Mouse (Mus musculus) forebrain, embryonic 13.5 days (tissue): ENCODE measurements at regions not wholly inside any gene's neighbourhood (a gene's known extent, or its start where the extent isn't known, plus 50 kb on each side); places are given as distances from the start of the nearest gene placed in this dataset.
A peak's percentile ranks its signal among the peaks of the same experiment; 100 is the strongest.

Experiments used
- ATAC-seq: fragments of 200-750 bp; cut with Nextera tagmentation; 2 replicates; pipeline ENCODE4 v1.8.0; 2017
- H3K27ac ChIP-seq: fragments of 300-500 bp; sonication (generic); 2 replicates; pipeline ENCODE4 v1.5.1; 2015; ENCODE audit warnings: inconsistent platforms, mild to moderate bottlenecking, moderate library complexity
- H3K27me3 ChIP-seq: fragments of 300-500 bp; sonication (generic); 2 replicates; pipeline ENCODE4 v1.6.1; 2015; ENCODE audit warnings: mild to moderate bottlenecking, inconsistent platforms
- H3K36me3 ChIP-seq: fragments of 300-500 bp; sonication (generic); 2 replicates; pipeline ENCODE4 v1.6.1; 2015; ENCODE audit warnings: mild to moderate bottlenecking, inconsistent platforms; ENCODE audit not compliant: poor library complexity, severe bottlenecking
- H3K4me1 ChIP-seq: fragments of 300-500 bp; sonication (generic); 2 replicates; pipeline ENCODE4 v1.6.1; 2015; ENCODE audit warnings: inconsistent platforms
- H3K4me2 ChIP-seq: fragments of 300-500 bp; sonication (generic); 2 replicates; pipeline ENCODE4 v1.6.1; 2015; ENCODE audit warnings: inconsistent platforms, mild to moderate bottlenecking, moderate library complexity
- H3K4me3 ChIP-seq: fragments of 300-500 bp; sonication (generic); 2 replicates; pipeline ENCODE4 v1.5.1; 2015; ENCODE audit warnings: mild to moderate bottlenecking, inconsistent platforms
- H3K9ac ChIP-seq: fragments of 300-500 bp; sonication (generic); 2 replicates; pipeline ENCODE4 v1.6.1; 2015; ENCODE audit warnings: mild to moderate bottlenecking, inconsistent platforms
- H3K9me3 ChIP-seq: fragments of 300-500 bp; sonication (generic); replicated peaks from 2 replicates; pipeline ENCODE4 v1.6.1; 2016; ENCODE audit warnings: inconsistent platforms
- WGBS: fragments of 180-500 bp; shearing (Covaris S2); methylation state at CpG from one replicate; pipeline ENCODE4 v1.1.7; 2015; 5-methylcytosine and 5-hydroxymethylcytosine counted together

GRCm38 (mm10) chr10:122386748-122387147 lies 61.6 kb upstream of the Avpr1a start:
- Histone ChIP-seq H3K4me1 (no peaks in the 10 kb centered on the region), H3K4me2 (no peak overlapping the region), H3K27ac (no peak overlapping the region), H3K36me3 (no peaks in the 10 kb centered on the region), H3K4me3 (no peak overlapping the region), H3K9me3 (no peaks in the 10 kb centered on the region), H3K27me3 (no peaks in the 10 kb centered on the region), H3K9ac (no peak overlapping the region)
- ATAC-seq = no peak
- 90% methylated on average over 3 of the region's 3 CpGs for WGBS

DNA sequence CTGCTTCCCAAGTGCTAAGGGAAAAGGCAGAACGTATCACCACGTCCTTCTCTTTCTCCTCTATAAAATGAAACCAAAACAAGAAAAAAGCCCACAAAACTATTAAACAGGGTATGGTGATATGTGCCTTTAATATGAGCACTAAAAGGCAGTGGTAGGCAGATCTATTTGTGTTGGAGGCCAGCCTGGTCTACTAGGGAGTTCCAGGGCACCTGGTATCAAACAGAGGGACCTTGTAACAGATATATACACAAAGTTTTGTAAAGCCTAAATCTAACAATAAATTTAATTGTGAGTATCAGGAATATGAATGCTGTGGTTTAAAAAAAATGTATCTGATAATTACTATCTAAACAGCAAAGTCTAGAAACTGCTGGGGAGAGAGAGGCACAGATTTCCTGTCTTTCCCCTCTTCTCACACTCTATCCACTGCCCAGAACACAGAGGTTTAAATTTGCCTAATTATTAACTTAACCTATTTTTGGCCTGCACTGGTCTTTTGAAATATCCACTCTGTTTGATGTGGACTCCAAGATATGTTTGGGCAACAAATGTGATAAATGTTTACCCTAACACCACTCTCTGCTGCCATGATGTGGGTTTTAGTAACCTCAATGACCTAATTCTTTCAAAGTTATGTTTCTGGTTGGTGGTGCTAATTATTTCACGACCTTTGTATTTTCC lies 68.5 kb upstream of the Avpr1a start:
- Histone ChIP-seq H3K4me2 (no peak overlapping the region), H3K4me3 (no peak overlapping the region), H3K27me3 (no peaks in the 10 kb centered on the region), H3K9me3 (no peaks in the 10 kb centered on the region), H3K27ac (no peak overlapping the region), H3K36me3 (no peaks in the 10 kb centered on the region), H3K4me1 (no peaks in the 10 kb centered on the region), H3K9ac (no peak overlapping the region)
- no peak for ATAC-seq
- WGBS = 90% methylated on average over 3 of the region's 3 CpGs

- H3K36me3 ChIP-seq = no peaks in the 10 kb centered on the region
- no peaks in the 10 kb centered on the region for H3K9me3 ChIP-seq
- no peak overlapping the region for H3K4me2 ChIP-seq
- H3K4me3 ChIP-seq = no peak overlapping the region
- no peak for ATAC-seq
- no peak overlapping the region for H3K9ac ChIP-seq
- H3K27me3 ChIP-seq = no peaks in the 10 kb centered on the region
- WGBS = 95% methylated on average over 9 of the region's 9 CpGs
- H3K4me1 ChIP-seq = no peaks in the 10 kb centered on the region
- H3K27ac ChIP-seq = no peak overlapping the region
Measured at GRCm38 (mm10) chr10:122343291-122343690, 105.0 kb upstream of the Avpr1a start.

GRCm38 (mm10) chr10:122342356-122342755 lies 105.9 kb upstream of the Avpr1a start:
- no peak for ATAC-seq
- no peaks in the 10 kb centered on the region for H3K36me3 ChIP-seq
- H3K27me3 ChIP-seq = no peaks in the 10 kb centered on the region
- 88% methylated on average over 12 of the region's 12 CpGs for WGBS
- no peaks in the 10 kb centered on the region for H3K4me1 ChIP-seq
- H3K9me3 ChIP-seq = no peaks in the 10 kb centered on the region
- no peak overlapping the region for H3K9ac ChIP-seq
- H3K27ac ChIP-seq = no peak overlapping the region
- H3K4me3 ChIP-seq = no peak overlapping the region
- H3K4me2 ChIP-seq = no peak overlapping the region

DNA sequence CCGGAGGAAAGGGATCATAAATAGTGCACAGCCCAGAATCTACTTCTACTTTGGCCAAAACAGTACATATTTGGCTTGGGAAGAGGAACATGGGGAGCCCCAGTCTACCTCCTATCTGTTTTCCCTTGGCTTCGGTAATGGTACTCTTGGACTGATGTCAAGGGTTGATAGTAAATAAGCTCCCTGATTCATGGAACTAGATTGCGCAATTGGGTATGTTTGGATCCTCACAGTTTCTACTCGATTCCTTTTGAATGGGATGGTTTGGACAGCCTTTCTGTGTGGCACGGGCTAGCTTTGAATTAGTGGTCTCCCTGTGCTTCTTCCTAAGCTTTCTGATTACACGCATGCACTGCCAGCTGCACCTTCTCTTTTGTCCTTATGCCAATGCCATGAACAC lies 121.4 kb upstream of the Avpr1a start:
- Histone ChIP-seq H3K27me3 (no peaks in the 10 kb centered on the region), H3K4me2 (no peak overlapping the region), H3K4me1 (no peaks in the 10 kb centered on the region), H3K4me3 (no peak overlapping the region), H3K36me3 (no peaks in the 10 kb centered on the region), H3K9me3 (no peaks in the 10 kb centered on the region), H3K9ac (no peak overlapping the region), H3K27ac (no peak overlapping the region)
- WGBS = 91% methylated on average over 6 of the region's 6 CpGs
- no peak for ATAC-seq

DNA sequence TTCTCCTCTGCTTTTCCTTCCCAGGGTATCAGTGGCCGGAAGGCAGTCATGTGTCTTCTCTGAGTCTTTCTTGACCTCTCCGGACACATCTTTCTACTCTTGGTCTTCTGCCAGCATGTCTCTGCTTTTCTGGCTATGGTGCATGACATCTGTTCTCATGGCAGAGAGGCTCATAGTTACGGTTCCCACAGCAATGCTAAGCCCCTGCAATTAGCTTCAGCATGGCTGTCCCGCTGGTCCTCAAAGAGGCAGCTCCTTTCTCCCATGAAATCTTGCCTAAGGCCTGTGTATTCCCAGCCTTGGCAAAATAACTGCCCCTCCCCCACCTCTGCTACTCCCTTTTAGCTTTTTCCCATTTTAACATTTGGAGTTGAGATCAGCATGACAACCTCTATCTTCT lies 129.4 kb upstream of the Avpr1a start:
- H3K4me1 ChIP-seq = peaks cover 9% of the 10 kb centered on the region
- no peak overlapping the region for H3K27ac ChIP-seq
- H3K4me3 ChIP-seq = no peak overlapping the region
- no peak overlapping the region for H3K9ac ChIP-seq
- no peaks in the 10 kb centered on the region for H3K36me3 ChIP-seq
- H3K9me3 ChIP-seq = no peaks in the 10 kb centered on the region
- no peak overlapping the region for H3K4me2 ChIP-seq
- 41% methylated on average over 4 of the region's 4 CpGs for WGBS
- ATAC-seq = peak; percentile 65
- H3K27me3 ChIP-seq = no peaks in the 10 kb centered on the region

DNA sequence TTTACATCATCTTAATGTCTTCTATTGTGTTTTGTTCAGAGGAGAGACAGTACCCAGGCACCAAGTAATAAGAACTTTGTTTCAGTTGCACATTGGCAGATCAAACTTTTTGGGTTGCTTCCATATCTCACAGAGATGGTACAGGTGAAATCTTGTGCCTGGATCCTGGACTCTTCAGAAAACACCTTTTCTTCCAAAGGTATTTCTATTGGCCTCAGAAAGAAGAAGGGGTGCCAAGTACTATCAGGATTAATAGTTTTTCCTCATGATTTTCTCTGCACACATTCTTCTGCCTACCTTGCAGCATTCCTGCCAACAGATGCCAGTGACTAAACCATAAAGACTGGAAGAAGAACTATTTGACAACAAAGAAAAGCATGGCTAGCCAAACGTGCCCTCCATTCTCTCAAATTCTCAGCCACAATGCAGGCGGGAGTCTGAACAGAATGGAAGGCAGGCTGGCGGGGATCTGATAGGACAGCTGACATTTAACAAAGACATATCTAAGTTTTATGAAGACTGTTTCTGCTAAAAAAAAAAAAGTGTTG lies 137.6 kb upstream of the Avpr1a start:
- H3K4me3 ChIP-seq = no peak overlapping the region
- 70% methylated on average over 3 of the region's 3 CpGs for WGBS

DNA sequence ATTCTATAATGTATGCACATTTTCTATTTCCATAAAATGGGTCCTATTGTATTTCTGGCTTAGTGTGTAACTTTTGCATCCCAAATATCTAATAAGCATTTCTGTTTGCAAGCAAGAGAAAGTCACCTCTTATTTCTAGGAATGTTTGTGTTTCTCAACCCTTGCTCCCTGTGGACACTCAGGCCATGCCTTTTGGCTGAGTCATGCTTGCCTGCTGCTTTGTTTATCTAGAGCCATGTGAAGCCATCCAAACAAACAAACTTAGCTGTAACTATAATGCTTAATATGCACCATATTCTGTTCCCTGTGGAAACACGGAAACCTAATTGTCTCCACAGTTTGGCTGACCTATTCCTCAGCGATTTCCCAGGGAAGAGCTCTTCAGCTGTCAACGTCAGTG lies 139.6 kb upstream of the Avpr1a start:
- H3K27ac ChIP-seq = no peak overlapping the region
- no peak for ATAC-seq
- H3K27me3 ChIP-seq = no peaks in the 10 kb centered on the region
- H3K9ac ChIP-seq = no peak overlapping the region
- WGBS = 81% methylated on average over 3 of the region's 3 CpGs
- no peaks in the 10 kb centered on the region for H3K36me3 ChIP-seq
- no peaks in the 10 kb centered on the region for H3K4me1 ChIP-seq
- no peaks in the 10 kb centered on the region for H3K9me3 ChIP-seq
- no peak overlapping the region for H3K4me2 ChIP-seq
- no peak overlapping the region for H3K4me3 ChIP-seq

More for the DNA sequence above, 137.6 kb upstream of the Avpr1a start:
- Histone ChIP-seq H3K9ac (no peak overlapping the region), H3K9me3 (no peaks in the 10 kb centered on the region), H3K4me2 (no peak overlapping the region), H3K27me3 (no peaks in the 10 kb centered on the region), H3K27ac (no peak overlapping the region), H3K36me3 (no peaks in the 10 kb centered on the region), H3K4me1 (no peaks in the 10 kb centered on the region)
- no peak for ATAC-seq

DNA sequence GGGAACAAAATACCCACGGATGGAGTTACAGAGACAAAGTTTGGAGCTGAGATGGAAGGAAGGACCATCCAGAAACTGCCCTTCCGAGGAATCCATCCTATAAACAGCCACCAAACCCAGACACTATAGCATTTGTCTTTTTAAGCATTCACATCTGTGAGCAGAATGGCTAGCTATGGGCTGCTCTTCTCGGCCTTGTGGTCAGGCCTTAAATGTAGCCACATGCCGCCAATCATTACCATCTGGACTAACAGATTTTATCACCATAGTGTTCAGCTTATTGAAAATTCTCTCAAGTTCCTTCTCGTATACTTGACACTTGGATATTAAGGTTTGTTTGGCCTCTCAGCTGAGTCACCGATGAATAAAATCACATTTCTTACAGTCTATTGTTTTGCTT lies 146.0 kb upstream of the Avpr1a start:
- ATAC-seq = no peak
- H3K4me1 ChIP-seq = no peaks in the 10 kb centered on the region
- no peak overlapping the region for H3K4me2 ChIP-seq
- no peaks in the 10 kb centered on the region for H3K9me3 ChIP-seq
- no peaks in the 10 kb centered on the region for H3K27me3 ChIP-seq
- H3K36me3 ChIP-seq = no peaks in the 10 kb centered on the region
- H3K4me3 ChIP-seq = no peak overlapping the region
- no peak overlapping the region for H3K9ac ChIP-seq
- WGBS = 89% methylated on average over 6 of the region's 6 CpGs
- H3K27ac ChIP-seq = no peak overlapping the region

DNA sequence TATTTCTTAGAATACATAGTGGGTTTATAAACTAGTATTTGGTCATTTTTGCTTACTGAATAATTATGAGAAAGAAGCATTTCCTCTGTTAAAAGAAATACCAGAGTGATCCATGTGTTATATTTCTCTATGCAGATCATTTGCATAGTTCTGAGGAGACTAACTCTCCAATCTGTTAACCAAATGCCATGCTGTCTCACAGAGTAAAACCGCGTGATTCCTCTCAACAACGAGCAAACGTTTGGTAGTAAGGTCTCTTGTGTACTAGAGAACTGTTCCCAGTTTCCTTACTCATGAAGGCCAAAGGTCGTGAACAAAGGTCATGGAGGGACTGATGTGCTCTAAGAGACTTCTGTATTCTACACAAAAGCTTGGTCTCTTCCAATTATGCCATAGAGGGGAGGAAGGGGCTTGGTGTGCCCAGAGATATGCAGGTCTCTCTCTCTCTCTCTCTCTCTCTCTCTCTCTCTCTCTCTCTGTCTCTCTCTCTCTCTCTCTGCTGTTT lies 152.3 kb upstream of the Avpr1a start:
- ATAC-seq = no peak
- H3K4me1 ChIP-seq = no peaks in the 10 kb centered on the region
- H3K9me3 ChIP-seq = no peaks in the 10 kb centered on the region

GRCm38 (mm10) chr10:122291611-122292010 lies 156.7 kb upstream of the Avpr1a start:
- Histone ChIP-seq H3K4me1 (no peaks in the 10 kb centered on the region), H3K4me2 (no peak overlapping the region), H3K4me3 (no peak overlapping the region), H3K9me3 (no peaks in the 10 kb centered on the region), H3K9ac (no peak overlapping the region), H3K27ac (no peak overlapping the region), H3K36me3 (no peaks in the 10 kb centered on the region), H3K27me3 (no peaks in the 10 kb centered on the region)
- WGBS = 88% methylated on average over 2 of the region's 2 CpGs
- no peak for ATAC-seq

More for the DNA sequence above, 152.3 kb upstream of the Avpr1a start:
- Histone ChIP-seq H3K27me3 (no peaks in the 10 kb centered on the region), H3K4me2 (no peak overlapping the region), H3K36me3 (no peaks in the 10 kb centered on the region), H3K9ac (no peak overlapping the region), H3K4me3 (no peak overlapping the region), H3K27ac (no peak overlapping the region)
- 70% methylated on average over 5 of the region's 5 CpGs for WGBS

- Histone ChIP-seq H3K27me3 (no peaks in the 10 kb centered on the region), H3K4me2 (no peak overlapping the region), H3K9me3 (no peaks in the 10 kb centered on the region), H3K4me1 (no peaks in the 10 kb centered on the region), H3K27ac (no peak overlapping the region), H3K36me3 (no peaks in the 10 kb centered on the region), H3K4me3 (no peak overlapping the region), H3K9ac (no peak overlapping the region)
- WGBS = 89% methylated on average over 5 of the region's 5 CpGs
- no peak for ATAC-seq
Measured at GRCm38 (mm10) chr10:122291091-122291490, 157.2 kb upstream of the Avpr1a start.

DNA sequence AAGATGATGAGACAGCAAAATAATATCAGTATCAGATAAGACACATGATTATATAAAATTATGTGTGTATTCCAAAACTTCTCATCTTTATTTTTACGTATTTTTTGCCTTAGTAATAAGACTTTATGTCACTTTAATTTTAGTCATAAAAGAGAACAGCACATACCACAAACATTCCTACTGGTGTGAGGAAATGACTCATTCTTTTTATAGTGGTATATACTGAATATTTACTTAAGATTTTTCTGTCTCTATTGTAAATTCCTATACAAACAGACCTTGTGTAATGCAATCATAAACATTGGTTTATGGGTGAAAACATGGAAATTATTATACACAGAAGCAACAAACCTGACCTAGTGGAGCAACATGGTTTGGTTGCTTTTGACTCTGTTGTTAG lies 173.4 kb upstream of the Avpr1a start:
- Histone ChIP-seq H3K4me3 (no peak overlapping the region), H3K4me2 (no peak overlapping the region), H3K27ac (no peak overlapping the region), H3K27me3 (no peaks in the 10 kb centered on the region), H3K9me3 (no peaks in the 10 kb centered on the region), H3K4me1 (no peaks in the 10 kb centered on the region), H3K9ac (no peak overlapping the region), H3K36me3 (no peaks in the 10 kb centered on the region)
- 90% methylated on average over 1 of the region's 1 CpGs for WGBS
- ATAC-seq = no peak
